Mouse (Mus musculus) heart, embryonic 12.5 days (tissue): Measurements from ENCODE around the gene Ccdc183. TPM values are rescaled to one million over a fixed set of nuclear protein-coding genes. Genes with fewer than 3 reads are reported as not detected.

Experiments
- ATAC-seq: fragments of 200-750 bp; cut with Nextera tagmentation; 2 replicates; pipeline ENCODE4 v1.8.0; 2017; ENCODE audit warnings: moderate TSS enrichment, moderate library complexity; ENCODE audit not compliant: insufficient number of reproducible peaks, low FRiP score
- H3K27ac ChIP-seq: fragments of 300-500 bp; sonication (generic); 2 replicates; pipeline ENCODE4 v1.5.1; 2016; ENCODE audit warnings: mild to moderate bottlenecking, moderate library complexity; ENCODE audit not compliant: poor library complexity, severe bottlenecking
- H3K27me3 ChIP-seq: fragments of 300-500 bp; sonication (generic); replicated peaks from 2 replicates; pipeline ENCODE4 v1.6.1; 2016; ENCODE audit warnings: mild to moderate bottlenecking, moderate library complexity
- H3K36me3 ChIP-seq: fragments of 300-500 bp; sonication (generic); 2 replicates; pipeline ENCODE4 v1.6.1; 2016; ENCODE audit warnings: mild to moderate bottlenecking, moderate library complexity
- H3K4me1 ChIP-seq: fragments of 300-500 bp; sonication (generic); replicated peaks from 2 replicates; pipeline ENCODE4 v1.6.1; 2016; ENCODE audit warnings: mild to moderate bottlenecking
- H3K4me2 ChIP-seq: fragments of 300-500 bp; sonication (generic); 2 replicates; pipeline ENCODE4 v1.6.1; 2016; ENCODE audit warnings: mild to moderate bottlenecking, moderate library complexity
- H3K4me3 ChIP-seq: fragments of 300-500 bp; sonication (generic); 2 replicates; pipeline ENCODE4 v1.5.1; 2016; ENCODE audit warnings: mild to moderate bottlenecking
- H3K9ac ChIP-seq: fragments of 300-500 bp; sonication (generic); 2 replicates; pipeline ENCODE4 v1.6.1; 2016; ENCODE audit warnings: mild to moderate bottlenecking, moderate library complexity
- H3K9me3 ChIP-seq: fragments of 300-500 bp; sonication (generic); replicated peaks from 2 replicates; pipeline ENCODE4 v1.6.1; 2016; ENCODE audit warnings: mild to moderate bottlenecking, moderate library complexity
- WGBS: fragments of 180-500 bp; shearing (Covaris S2); methylation state at CpG from one replicate; pipeline ENCODE4 v1.1.7; 2016; 5-methylcytosine and 5-hydroxymethylcytosine counted together
- polyA plus RNA-seq: library from polyadenylated mRNA; unstranded; fragments of >200 nt; fragmentation: Nextera tagmentation; extraction: Ambion mirVana; gene quantifications from 2 replicates; pipeline ENCODE4 v1.2.1, GENCODE M21; 2016

The Ccdc183 gene
- polyA plus RNA-seq, 1 experiment from 2014 or later = 0.14 TPM

DNA sequence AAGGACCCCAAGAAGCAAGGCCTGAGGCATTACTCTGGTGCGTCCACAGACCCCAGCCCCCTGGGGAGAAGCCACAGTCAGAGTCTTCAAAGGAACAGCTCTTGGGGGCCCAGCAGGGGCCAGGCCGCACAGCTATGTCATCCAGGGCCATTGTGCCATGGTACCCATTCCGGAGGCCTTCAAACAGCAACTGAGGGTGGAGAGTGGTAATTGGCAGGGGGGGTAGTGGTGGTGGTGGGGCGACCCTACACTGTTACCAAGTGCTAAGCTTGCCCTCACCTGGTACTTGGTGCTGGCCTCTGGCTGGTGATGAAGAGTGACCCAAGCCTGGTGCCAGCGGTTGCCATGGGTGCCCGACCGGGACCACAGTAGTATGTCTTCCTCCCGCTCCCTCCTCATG lies 51.7 kb downstream of the Ccdc183 start:
- ATAC-seq = no peak
- Histone ChIP-seq H3K27me3 (no peaks in the 10 kb centered on the region), H3K4me1 (no peaks in the 10 kb centered on the region), H3K36me3 (peaks cover 91% of the 10 kb centered on the region), H3K9me3 (no peaks in the 10 kb centered on the region), H3K9ac (no peak overlapping the region), H3K4me3 (no peak overlapping the region), H3K27ac (no peak overlapping the region), H3K4me2 (no peak overlapping the region)
- WGBS = 87% methylated on average over 8 of the region's 8 CpGs

DNA sequence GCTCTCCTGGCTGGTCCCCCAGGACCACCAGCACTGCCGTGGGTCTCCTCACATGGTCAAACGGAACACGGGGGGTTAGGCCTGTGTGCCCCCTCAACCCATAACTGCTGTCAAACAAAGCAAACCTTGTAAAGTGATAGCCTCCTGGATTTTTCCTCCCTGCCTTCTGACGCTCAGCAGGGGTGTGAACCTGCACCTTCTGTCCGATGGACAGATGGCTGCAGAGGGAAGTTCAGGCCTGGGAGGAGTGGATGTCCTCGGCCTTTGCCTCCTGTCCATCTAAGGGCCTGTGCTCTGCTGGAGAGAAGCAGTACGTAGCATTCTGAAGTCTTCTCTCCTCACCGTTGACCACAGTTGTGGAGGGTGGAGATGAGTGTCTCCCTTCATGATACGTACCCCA lies 55.5 kb downstream of the Ccdc183 start:
- H3K36me3 ChIP-seq = peaks cover 68% of the 10 kb centered on the region

GRCm38 (mm10) chr2:25560551-25560950 lies 56.9 kb downstream of the Ccdc183 start:
- Histone ChIP-seq H3K9me3 (no peaks in the 10 kb centered on the region), H3K4me3 (no peak overlapping the region), H3K27me3 (no peaks in the 10 kb centered on the region), H3K4me1 (peaks cover 17% of the 10 kb centered on the region), H3K27ac (no peak overlapping the region), H3K4me2 (no peak overlapping the region), H3K9ac (no peak overlapping the region), H3K36me3 (peaks cover 57% of the 10 kb centered on the region)
- WGBS = 87% methylated on average over 8 of the region's 8 CpGs
- no peak for ATAC-seq

More for the DNA sequence above, 55.5 kb downstream of the Ccdc183 start:
- no peaks in the 10 kb centered on the region for H3K27me3 ChIP-seq
- H3K4me3 ChIP-seq = no peak overlapping the region
- H3K9ac ChIP-seq = no peak overlapping the region
- H3K9me3 ChIP-seq = no peaks in the 10 kb centered on the region
- H3K4me1 ChIP-seq = peaks cover 13% of the 10 kb centered on the region
- WGBS = 78% methylated on average over 9 of the region's 9 CpGs
- ATAC-seq = no peak
- H3K27ac ChIP-seq = no peak overlapping the region
- no peak overlapping the region for H3K4me2 ChIP-seq

- 70% methylated on average over 6 of the region's 6 CpGs for WGBS
- H3K27ac ChIP-seq = no peak overlapping the region
Measured at GRCm38 (mm10) chr2:25558774-25559173, 58.7 kb downstream of the Ccdc183 start.

More at GRCm38 (mm10) chr2:25558774-25559173, 58.7 kb downstream of the Ccdc183 start:
- no peak for ATAC-seq
- peak overlapping the region; percentile 100 for H3K4me3 ChIP-seq
- peak overlapping the region; percentile 98 for H3K4me2 ChIP-seq
- H3K27me3 ChIP-seq = no peaks in the 10 kb centered on the region
- H3K9me3 ChIP-seq = no peaks in the 10 kb centered on the region
- H3K4me1 ChIP-seq = peaks cover 17% of the 10 kb centered on the region
- peaks cover 40% of the 10 kb centered on the region for H3K36me3 ChIP-seq
- peak overlapping the region; percentile 99 for H3K9ac ChIP-seq

Other genes starting within 250 kb of the Ccdc183 start
- gene Sapcd2, start 245.4 kb downstream of the Ccdc183 start, polyA plus RNA-seq = 18.5 and 20.0 TPM in 2 replicates
- gene Entpd2, start 221.8 kb downstream of the Ccdc183 start, polyA plus RNA-seq = 0.18 and 0.44 TPM in 2 replicates
- gene Npdc1, start 218.3 kb downstream of the Ccdc183 start, polyA plus RNA-seq = 22.3 and 22.4 TPM in 2 replicates
- not detected in 2 replicates for gene Fut7, start 194.4 kb downstream of the Ccdc183 start, polyA plus RNA-seq
- 4.8 and 5.0 TPM in 2 replicates for gene Abca2, start 189.0 kb downstream of the Ccdc183 start, polyA plus RNA-seq
- gene Clic3, start 160.8 kb downstream of the Ccdc183 start, polyA plus RNA-seq = 1.1 and 1.4 TPM in 2 replicates
- 22.1 and 22.7 TPM in 2 replicates for gene Paxx, start 156.6 kb downstream of the Ccdc183 start, polyA plus RNA-seq
- 2.4 and 2.6 TPM in 2 replicates for gene Ptgds, start 147.6 kb downstream of the Ccdc183 start, polyA plus RNA-seq
- not detected in 2 replicates for gene Lcn12, start 123.8 kb downstream of the Ccdc183 start, polyA plus RNA-seq
- 82.7 and 83.3 TPM in 2 replicates for gene Fbxw5, start 116.9 kb downstream of the Ccdc183 start, polyA plus RNA-seq
- gene C8g, start 116.0 kb downstream of the Ccdc183 start, polyA plus RNA-seq = 2.4 and 3.3 TPM in 2 replicates
- gene Traf2, start 70.7 kb downstream of the Ccdc183 start, polyA plus RNA-seq = 21.1 and 22.3 TPM in 2 replicates
- 300 and 303 TPM in 2 replicates for gene Edf1, start 59.8 kb downstream of the Ccdc183 start, polyA plus RNA-seq
- gene Mamdc4, start 42.8 kb downstream of the Ccdc183 start, polyA plus RNA-seq = 1.2 and 3.5 TPM in 2 replicates
- 161 and 164 TPM in 2 replicates for gene Phpt1, start 42.5 kb downstream of the Ccdc183 start, polyA plus RNA-seq
- 0.46 and 0.51 TPM in 2 replicates for gene Ajm1, start 35.9 kb downstream of the Ccdc183 start, polyA plus RNA-seq
- gene Rabl6, start 9.2 kb downstream of the Ccdc183 start, polyA plus RNA-seq = 48.6 and 49.2 TPM in 2 replicates
- gene Tmem141, start 4.3 kb upstream of the Ccdc183 start, polyA plus RNA-seq = 15.3 and 17.8 TPM in 2 replicates
- 0.63 and 1.1 TPM in 2 replicates for gene Fcna, start 10.4 kb upstream of the Ccdc183 start, polyA plus RNA-seq
- gene Lcn8, start 35.4 kb upstream of the Ccdc183 start, polyA plus RNA-seq = not detected in 2 replicates
- not detected in 2 replicates for gene Lcn5, start 40.3 kb upstream of the Ccdc183 start, polyA plus RNA-seq
- gene Lcn6, start 59.1 kb upstream of the Ccdc183 start, polyA plus RNA-seq = not detected in 2 replicates
- not detected in 2 replicates for gene Lcn10, start 65.0 kb upstream of the Ccdc183 start, polyA plus RNA-seq
- not detected in 2 replicates for gene Obp2a, start 82.4 kb upstream of the Ccdc183 start, polyA plus RNA-seq
- gene Bmyc, start 89.1 kb upstream of the Ccdc183 start, polyA plus RNA-seq = 57.5 and 58.9 TPM in 2 replicates
- not detected in 2 replicates for gene Obp2b, start 119.3 kb upstream of the Ccdc183 start, polyA plus RNA-seq
- not detected in 2 replicates for gene Lcn3, start 147.9 kb upstream of the Ccdc183 start, polyA plus RNA-seq
- not detected in 2 replicates for gene Lcn11, start 159.3 kb upstream of the Ccdc183 start, polyA plus RNA-seq
- not detected in 2 replicates for gene Gm13539, start 164.6 kb upstream of the Ccdc183 start, polyA plus RNA-seq
- gene Glt6d1, start 198.2 kb upstream of the Ccdc183 start, polyA plus RNA-seq = not detected in 2 replicates
- not detected in 2 replicates for gene Lcn9, start 205.5 kb upstream of the Ccdc183 start, polyA plus RNA-seq
- gene Sohlh1, start 229.6 kb upstream of the Ccdc183 start, polyA plus RNA-seq = not detected in 2 replicates
- gene Kcnt1, start 246.1 kb upstream of the Ccdc183 start, polyA plus RNA-seq = not detected in 2 replicates